Mouse (Mus musculus) cerebellum, postnatal 10 days (tissue): ENCODE measurements around the gene Hras.

Experiments
- DNase-seq, 2 experiments: peaks; one replicate each; pipeline ENCODE4 v3.0.0; 2021; ENCODE audit warnings: mixed read lengths in 2 of 2

Gene Hras

DNA sequence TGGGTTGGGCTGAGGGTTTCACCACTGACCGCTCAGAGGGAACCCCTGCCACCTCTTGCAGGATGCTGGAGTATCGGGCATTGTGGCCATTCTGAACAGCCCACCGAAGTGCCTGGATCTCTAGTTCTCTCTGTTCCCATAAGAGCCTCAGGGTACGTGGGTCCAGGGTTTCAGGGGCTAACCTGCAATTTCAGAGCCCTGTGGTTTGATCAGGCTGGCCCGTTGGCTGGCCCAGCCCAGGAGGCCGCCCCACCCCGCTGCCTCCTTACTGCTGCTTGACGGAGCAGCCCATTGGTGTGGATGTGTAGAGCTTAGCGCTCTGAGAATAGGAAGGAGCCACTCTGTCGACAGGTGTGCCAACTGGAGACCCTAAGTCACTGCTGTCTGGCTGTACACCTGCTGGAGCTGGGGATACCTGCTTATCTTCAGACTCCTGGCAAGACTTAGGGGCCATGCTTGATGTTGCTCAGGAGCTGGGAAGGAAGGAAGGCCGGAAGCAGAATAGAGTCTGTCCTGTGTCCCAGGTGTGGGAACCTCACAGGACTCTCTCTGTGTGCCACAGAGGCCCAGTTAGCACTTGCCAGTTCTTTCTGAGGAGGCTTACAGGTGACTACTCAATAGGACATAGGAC lies 19.9 kb upstream of the Hras start, which contains the start of gene Lmntd2:
Gene Lmntd2 (minus strand): TSS at position 476 of the 631 bp plus-strand sequence.
- no peak for DNase-seq

DNA sequence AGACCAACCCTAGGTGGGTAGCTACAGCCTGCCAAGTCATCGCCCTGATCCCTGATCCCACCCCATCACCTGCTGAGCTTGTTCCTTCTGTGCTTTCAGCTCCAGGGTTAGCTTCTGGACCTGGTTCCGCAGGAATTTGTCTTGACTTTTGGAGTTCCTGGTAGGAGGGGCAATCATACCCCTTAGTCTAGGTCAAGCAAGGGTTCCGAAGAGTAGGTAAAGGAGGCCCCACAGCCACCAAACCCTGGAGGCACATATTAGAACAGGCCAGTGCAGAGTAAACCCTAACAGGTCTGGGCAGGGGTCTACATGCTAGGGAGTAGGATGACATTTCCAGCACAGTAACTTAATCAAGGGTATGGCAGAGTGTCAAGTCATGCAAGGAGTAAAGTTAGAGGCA lies 19.3 kb upstream of the Hras start:
- DNase-seq: no peak

DNA sequence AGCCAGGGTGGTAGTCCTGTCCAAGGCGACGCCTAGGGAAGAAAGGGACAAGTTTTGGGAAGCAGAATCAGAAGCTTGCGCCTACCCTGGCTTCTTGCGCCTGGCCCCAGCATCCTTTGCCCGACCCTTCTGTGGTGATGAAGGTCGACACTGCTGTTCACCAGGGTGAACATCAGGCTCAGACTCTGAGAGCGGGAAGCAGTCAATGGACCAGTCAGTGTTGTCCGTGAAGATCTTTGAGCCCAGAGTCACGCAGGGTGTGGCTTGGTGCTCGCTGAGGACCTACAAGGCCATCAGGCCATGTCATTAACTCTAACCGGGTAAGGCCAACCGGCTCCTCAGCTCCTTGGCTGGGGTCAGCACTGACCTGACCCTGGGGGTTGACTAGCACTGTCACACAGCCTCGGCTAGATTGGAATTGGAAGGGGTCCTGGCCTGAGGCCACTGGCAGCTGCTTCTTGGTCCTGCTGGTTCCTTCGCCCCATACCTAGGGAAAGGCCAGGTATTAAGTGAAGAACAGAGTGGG lies 16.9 kb upstream of the Hras start:
- peak in 1 of 2 experiments; percentile 4 for DNase-seq

DNA sequence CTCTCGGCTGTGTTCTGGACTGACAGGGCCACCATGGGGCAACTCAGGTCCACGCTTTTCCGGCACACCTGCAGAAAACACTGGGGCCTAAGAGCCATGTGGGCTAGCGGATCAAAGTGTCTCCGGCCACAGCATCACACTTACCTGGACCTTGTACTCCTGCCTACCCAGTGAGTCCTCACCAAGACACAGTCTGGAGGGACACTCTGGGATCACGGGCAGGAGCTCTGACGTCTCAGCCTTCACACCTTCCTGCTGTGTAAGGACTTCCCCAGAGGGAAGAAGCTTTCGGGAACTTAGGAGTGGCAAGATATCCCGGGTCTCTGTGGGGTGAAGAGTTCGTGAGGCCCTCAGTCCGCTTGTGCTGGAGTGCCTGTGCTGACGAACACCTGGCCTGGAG lies 16.3 kb upstream of the Hras start:
- peak in 1 of 2 experiments; percentile 0 for DNase-seq

DNA sequence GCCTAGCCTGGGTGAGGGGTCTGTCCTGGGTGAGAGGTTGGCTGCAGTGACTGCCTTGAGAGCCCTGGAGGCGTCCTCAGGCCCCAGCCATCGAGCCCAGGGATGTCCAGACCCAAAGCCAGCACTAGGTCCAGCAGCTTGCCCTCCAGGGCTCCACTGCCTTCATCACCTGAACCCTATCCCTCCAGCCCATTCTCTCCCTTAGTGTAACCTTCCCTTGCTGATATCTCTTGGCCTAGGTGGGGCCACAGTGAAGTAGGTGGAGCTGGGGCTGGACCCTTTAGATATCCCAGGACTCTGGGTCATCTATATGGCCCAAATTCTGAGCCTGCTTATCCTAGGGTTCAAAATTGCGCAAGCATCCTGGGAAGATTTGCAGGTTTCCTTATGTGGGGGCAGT lies 15.7 kb upstream of the Hras start:
- DNase-seq: peak in 1 of 2 experiments; percentile 1

DNA sequence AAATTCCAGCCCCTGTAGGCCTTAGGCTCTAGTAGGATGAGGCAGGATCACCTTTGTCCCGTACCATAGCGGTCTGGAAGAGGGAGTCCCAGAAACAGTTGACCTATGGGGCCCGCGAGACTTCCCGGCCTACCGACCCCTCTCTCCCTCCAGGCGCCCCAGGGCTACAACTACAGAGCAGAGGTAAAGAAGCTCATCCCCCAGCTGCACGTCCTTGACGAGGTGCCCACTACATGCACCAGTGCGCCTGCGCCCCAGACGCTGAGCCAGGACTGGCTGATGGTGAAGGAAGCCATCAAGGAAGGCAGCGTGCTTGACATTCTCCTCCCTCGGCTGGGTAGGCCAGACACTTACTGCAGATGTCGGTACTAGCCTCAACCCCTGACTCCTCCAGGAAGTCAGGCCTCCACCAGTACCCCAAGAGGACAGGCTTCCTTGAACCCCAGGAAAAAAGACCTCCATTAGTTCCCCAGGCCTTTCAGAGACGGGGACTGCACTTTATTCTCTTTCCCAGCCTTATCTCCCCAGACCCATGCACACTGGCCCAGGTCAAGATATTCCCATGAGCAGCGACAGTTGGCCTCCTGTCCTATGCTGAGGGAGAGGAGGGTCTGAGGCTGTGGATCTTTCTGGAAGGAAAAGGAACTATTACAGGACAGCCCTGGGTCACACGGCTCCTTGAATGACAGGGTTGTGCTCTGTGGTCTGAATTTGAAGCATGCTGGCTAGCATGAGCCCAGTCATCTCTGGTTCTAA lies 12.6 kb upstream of the Hras start:
- no peak for DNase-seq

DNA sequence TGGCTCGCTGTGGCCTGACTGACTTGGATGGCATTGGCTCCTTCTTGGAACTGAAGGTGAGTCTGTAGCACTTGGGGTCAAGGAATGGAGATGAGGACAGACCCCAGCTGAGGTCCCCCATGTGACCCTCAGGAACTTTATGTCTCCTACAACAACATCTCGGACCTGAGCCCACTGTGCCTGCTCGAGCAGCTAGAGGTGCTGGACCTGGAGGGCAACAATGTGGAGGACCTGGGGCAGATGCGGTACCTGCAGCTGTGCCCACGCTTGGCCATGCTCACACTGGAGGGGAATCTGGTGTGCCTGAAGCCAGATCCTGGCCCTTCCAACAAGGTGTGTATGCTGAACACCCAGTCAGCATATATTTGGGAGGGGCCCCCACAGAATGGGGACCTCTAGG lies 11.7 kb upstream of the Hras start:
- no peak for DNase-seq

DNA sequence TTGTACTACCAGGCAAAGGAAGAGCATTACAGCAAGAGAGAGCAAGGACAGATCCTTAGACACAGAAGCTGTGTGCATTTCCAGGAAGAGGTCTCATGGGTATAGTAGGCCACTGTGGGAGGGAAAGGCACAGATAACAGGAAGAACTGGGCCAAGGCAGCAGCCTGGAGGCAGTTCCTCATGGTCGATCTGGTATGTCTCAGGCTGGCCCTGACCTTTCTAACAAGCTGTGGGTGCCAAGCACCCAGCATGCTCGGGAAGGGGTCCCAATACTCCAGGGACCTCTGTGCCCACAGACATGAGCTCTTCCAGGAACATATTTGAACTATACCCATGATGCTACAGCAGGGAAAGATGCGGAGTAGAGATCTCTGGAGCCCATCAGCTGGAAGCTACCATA lies 10.7 kb upstream of the Hras start:
- no peak for DNase-seq

DNA sequence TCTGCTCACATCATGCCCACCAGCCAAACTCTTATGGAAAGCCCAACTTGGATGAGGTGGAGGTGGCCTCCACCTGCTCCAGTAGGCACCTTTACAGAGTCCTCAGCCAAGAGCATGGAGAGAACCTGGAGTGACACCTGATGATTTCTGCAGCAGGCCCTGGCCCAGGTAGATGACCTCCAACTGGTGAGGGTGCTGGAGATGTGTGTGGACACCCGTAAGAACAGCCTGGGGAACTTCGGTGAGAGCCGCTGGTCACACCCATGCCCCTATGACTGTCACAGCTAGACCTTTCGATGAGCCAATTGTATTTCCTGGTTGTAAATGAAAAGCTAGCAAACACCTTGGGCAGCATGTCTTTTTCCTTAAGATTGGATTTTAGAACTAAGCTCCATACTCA lies 4.3 kb upstream of the Hras start:
- no peak for DNase-seq

DNA sequence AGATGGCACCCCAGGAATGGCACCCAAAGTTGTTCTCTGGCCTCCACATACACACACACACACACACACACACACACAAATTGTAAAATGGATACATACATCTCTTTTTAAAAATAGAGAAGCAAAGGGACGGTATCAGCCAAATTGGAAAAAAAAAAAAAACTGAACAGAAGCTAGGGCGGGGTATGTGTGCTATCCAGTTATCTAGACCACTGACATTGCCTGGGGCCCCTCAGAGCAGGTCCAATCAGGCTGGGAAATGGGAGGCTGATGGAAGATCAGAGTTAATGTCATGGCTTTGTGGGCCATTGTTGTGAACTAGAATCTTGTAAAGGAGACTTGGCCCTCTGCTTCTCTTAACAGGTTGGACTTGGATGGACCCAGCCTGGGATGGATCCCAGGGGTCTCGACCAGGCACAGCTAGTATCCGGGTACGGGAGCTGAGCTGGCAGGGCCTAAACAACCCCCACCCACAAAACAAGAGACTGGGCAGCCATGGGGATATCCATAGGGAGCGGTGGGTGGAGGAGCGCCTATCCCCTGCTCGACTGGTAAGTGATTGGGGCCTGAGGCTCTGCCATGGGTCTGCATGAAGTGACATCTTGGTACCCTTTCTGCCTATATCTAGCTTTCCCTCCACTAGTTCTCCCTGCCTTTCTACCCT lies 2.9 kb upstream of the Hras start:
- no peak for DNase-seq

DNA sequence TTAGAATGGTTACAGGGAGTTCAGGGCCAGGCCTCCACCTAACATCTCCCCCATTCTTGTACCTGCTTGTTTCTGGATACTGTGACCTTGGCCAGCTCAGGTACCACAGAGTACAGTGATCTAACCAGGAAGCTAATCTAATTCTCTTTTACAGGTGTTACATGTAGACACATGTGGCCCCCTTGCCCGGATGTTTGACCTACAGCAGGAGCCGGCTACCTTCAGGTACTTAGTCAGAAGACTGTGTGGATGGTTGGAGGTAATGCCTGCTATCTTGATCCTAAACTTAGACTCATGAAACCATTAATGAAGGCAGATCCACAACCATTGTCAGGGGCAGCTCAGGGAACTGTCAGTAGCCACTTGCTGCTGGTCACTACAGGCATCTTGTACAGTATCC lies 1.9 kb upstream of the Hras start:
- DNase-seq: no peak

DNA sequence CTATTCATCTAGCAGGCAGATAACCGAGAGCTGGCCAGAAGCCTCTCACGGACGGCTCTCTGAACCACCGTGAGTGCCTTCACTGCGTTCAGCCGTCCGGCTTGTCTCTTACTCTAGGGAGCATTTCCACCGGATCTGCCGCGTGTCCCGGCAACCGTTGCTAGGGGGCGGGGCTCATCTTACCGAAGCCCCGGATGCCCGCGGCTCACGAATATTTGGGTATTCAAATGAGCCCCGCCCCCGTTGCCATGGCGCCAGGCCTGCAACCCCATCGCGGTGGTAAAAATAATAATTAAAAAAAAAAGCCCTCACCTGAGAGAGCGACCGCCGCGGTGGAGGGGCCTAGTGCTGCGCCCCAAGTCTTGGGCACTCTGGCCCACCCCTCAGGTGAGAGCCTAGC lies 1.0 kb upstream of the Hras start:
- peak; percentile 95 for DNase-seq

DNA sequence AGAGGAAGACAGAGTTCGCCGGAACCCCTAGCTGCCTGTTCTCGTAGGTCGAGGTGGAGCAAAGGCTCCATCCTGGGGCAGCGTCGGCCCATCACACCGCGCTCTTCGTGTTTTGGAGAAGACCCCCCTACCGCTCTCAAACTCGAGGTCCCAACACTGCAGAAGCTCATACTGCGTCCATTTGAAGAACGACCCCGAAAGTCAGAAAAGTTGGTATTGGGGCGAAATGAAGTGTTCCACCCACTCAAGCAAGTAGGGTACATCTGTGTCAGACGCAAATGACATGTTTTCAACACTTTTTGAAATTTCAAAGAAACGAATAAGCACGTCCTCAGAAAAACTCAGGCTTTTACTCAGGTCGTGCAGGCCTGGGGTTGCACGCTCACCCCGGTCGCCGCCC lies 604 bp upstream of the Hras start:
- no peak for DNase-seq

DNA sequence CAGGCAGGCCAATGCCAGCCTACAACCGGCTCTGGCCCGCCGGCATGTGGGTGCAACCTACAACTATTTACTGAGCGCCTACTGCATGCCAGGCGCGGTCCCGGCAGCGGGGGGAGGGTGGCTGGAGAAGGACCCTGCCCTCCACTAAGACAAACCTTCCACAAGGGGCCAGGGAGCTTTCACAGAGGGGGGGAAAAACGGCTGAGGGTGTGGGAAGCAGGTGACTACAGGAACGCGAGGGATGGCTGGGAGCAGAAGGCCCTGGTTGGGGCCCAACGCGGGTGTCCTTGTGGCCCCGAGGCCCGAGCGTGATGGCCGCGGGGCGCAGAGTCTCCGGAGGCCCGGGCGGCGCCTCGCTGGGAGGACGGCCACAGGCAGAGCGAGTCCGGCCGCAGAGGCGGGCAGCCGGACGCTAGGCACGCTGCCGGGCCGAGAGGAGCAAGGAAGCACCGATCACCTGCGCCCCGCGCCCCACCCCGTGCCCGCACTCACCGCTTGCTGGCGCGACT lies 403 bp downstream of the Hras start:
- DNase-seq: peak; percentile 66 to 67

DNA sequence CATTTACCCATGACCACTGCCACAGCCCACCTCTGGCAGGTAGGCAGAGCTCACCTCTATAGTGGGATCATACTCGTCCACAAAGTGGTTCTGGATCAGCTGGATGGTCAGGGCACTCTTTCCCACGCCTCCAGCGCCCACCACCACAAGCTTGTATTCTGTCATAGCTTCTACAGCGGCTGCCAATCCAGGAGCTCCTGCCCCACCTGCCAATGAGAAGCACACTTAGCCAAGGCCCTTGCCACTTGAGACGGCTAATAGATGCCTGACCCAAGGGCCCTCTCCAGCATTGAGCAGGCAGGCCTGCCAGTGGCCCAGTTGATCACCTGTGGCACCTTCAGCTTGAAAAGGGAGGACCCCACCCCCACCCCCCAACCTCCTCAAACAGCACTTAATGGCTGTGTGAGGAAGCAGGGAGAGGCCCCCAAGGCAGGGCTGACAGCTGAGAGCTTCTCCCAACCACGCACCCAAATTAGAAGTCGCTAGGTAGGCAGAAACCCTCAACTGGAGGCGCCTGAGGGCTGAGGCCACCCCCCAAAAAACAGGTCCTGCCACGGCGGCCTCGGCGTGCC lies 943 bp downstream of the Hras start:
- no peak for DNase-seq

DNA sequence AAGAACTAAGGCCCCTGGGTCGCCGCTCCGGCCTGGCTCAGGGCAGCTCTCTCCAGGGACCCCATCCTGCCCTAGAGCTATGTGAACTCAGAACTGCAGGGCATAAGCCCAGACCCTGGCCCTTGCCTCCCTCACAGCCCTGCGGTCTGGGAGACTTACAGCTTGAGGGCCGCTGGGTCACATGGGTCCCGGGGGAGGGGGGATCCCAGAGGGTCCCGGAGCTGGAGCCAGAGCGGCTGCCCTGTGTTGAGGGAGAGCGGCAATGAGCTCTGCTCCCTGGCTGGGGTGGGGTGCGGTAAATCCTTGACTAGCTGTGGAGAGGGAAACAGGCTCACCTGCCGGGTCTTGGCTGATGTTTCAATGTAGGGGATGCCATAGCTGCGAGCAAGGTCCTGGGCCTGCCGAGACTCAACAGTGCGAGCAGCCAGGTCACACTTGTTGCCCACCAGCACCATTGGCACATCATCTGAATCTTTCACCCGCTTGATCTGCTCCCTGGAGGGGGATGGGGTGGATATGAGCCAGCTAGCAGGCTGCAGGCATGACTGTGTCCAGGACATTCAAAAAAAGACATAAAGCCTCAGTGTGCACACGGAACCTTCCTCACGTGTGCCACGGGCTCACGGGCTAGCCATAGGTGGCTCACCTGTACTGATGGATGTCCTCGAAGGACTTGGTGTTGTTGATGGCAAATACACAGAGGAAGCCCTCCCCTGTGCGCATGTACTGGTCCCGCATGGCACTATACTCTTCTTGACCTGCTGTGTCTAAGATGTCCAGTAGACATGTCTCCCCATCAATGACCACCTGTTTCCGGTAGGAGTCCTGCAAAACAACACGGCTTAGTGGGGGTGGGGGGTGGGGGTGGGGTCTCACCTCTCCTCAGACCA lies 1.8 kb downstream of the Hras start:
- peak; percentile 42 to 53 for DNase-seq

DNA sequence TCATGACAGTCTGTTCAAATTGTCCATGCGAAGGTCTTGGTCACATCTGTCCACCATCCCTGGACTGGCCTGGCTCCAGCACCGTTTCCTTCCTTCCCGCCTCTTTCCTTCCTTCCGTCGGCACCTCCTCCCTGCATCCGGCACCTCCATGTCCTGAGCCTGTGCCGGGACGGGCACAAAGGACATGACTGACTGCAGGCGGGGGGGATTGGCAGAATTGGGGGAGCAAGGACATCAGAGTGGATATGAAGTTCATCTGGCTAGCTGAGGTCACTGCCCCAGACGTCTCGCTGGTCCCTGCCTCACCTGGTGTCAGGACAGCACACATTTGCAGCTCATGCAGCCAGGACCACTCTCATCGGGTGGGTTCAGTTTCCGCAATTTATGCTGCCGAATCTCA lies 2.8 kb downstream of the Hras start:
- DNase-seq: no peak

DNA sequence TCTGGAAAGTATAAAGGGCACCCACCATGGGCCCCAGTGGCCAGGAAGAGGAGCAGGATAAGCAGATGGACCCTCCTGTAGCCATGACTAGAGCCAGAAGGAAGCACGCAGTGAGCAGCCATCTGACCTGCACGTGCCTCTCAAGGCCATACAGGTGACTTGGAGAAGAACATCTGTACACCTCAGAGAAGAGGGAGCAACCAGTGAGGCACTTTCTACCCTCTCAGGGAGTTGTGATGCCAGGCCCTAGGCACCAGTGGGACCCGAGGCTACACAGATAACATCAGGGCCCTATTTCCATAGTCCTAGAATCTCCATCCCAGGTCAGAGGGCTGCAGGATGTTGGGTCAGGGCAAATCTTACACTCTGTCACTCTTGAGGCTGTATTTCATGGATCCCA lies 3.6 kb downstream of the Hras start:
- no peak for DNase-seq

DNA sequence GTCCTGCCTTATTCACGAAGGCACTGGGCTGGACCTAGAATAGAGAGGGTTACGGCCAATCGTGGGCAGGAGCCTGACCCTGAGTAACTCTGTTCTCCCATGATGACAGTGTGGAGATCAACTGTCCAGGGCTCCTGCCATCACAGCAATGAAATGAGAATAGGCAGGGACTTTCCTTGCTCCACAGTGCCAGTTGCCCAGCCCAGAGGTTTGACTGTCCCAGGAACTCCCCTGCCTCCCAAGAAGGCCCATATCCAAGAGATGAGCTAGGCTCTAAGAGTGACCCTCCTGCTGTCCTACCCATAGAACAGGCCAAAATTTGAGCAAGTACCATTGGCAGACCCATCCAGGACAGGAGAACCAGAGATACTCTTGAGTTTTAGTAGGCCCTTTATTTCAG lies 5.1 kb downstream of the Hras start:
- no peak for DNase-seq

DNA sequence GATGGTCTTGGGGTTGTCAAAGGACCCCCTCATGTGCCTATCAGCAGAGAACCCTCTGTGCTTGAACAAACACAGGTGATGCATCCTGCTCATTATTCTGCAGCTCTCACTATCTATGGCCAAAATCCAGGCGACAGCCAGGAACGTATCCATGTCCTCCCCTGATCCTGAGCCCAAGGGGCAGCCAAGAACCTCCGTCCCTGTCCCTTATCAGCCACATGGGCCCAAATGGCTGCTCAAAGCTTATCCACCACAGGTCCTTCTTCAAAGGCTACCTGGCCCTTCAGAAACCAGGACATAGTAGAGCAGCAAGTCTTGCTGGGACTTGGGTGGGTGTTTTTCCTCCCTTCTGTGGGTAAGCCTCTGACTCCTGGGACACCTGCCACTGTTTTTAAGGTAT lies 5.6 kb downstream of the Hras start:
- no peak for DNase-seq

DNA sequence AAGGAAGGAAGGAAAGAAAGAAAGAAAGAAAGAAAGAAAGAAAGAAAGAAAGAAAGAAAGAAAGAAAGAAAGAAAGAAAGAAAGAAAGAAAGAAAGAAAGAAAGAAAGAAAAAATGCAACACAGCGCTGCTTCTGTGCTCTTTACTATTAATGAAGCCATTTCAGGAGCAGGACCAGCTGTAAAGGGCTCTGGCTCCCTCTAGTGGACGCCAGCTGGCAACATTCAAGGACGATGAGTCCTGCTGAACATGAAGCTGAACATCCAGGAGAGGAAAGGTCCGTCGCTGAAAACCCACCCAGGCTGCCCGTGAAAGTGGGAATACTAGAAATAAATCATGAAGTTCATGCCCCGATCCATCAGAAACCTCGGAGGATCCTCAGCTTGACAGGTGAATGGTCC lies 17.6 kb downstream of the Hras start:
- DNase-seq: peak; percentile 93 to 94

DNA sequence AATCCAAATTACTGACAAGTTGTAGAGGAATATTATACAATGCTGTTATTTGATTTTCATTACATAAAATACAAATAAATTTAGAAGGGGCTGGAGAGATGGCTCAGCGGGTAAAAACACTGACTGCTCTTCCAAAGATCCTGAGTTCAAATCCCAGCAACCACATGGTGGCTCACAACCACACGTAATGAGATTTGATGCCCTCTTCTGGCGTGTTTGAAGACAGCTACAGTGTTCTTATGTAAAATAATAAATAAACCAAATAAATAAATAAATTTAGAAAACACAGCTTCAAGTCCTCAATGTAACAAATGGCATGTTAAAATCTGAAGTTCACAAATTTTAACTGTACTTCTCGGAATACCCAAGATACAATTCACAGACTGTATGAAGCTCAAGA lies 18.7 kb downstream of the Hras start:
- no peak for DNase-seq
